Mouse (Mus musculus): ENCODE measurements around the gene Pfdn4.
A peak's percentile ranks its signal among the peaks of the same experiment; 100 is the strongest.
"Not testable (repeated sequence)": the region's sequence is repeated elsewhere in the genome, so short reads cannot be mapped to it uniquely, and the experiment has no call there.

The Pfdn4 gene

GRCm38 (mm10) chr2:170496154-170496930, at the start of gene Pfdn4:
Gene Pfdn4 (plus strand): TSS chr2:170496428.
- DNase-seq (ENCODE audit: low spot score), result no peak

GRCm38 (mm10) chr2:170446843-170447383, 49.3 kb upstream of the Pfdn4 start:
- DNase-seq (ENCODE audit: low spot score), result no peak

GRCm38 (mm10) chr2:170447651-170448050, 48.6 kb upstream of the Pfdn4 start:
- no peak for DNase-seq (ENCODE audit: low spot score)

GRCm38 (mm10) chr2:170450933-170451332, 45.3 kb upstream of the Pfdn4 start:
- DNase-seq (ENCODE audit: low spot score), result peak; percentile 44

GRCm38 (mm10) chr2:170453809-170454208, 42.4 kb upstream of the Pfdn4 start:
- DNase-seq (ENCODE audit: low spot score), result not testable (repeated sequence)

GRCm38 (mm10) chr2:170459183-170459582, 37.0 kb upstream of the Pfdn4 start:
- DNase-seq (ENCODE audit: low spot score), result no peak

GRCm38 (mm10) chr2:170459805-170460204, 36.4 kb upstream of the Pfdn4 start:
- no peak for DNase-seq (ENCODE audit: low spot score)

GRCm38 (mm10) chr2:170461652-170462051, 34.6 kb upstream of the Pfdn4 start:
- DNase-seq (ENCODE audit: low spot score), result no peak

- DNase-seq (ENCODE audit: low spot score), result no peak
These were observed 31.4 kb upstream of the Pfdn4 start for GRCm38 (mm10) chr2:170464817-170465216.

GRCm38 (mm10) chr2:170468009-170468408, 28.2 kb upstream of the Pfdn4 start:
- DNase-seq (ENCODE audit: low spot score), result peak; percentile 3

- DNase-seq (ENCODE audit: low spot score), result no peak
These were observed 26.5 kb upstream of the Pfdn4 start for GRCm38 (mm10) chr2:170469616-170470308.

- no peak for DNase-seq (ENCODE audit: low spot score)
These were observed 25.6 kb upstream of the Pfdn4 start for GRCm38 (mm10) chr2:170470591-170470990.

GRCm38 (mm10) chr2:170474125-170474524, 22.1 kb upstream of the Pfdn4 start:
- DNase-seq (ENCODE audit: low spot score), result no peak

- no peak for DNase-seq (ENCODE audit: low spot score)
These were observed 21.1 kb upstream of the Pfdn4 start for GRCm38 (mm10) chr2:170475164-170475563.

- peak; percentile 11 for DNase-seq (ENCODE audit: low spot score)
These were observed 20.0 kb upstream of the Pfdn4 start for GRCm38 (mm10) chr2:170476215-170476614.

- DNase-seq (ENCODE audit: low spot score), result no peak
These were observed 19.6 kb upstream of the Pfdn4 start for GRCm38 (mm10) chr2:170476643-170477042.

GRCm38 (mm10) chr2:170482019-170482540, 14.1 kb upstream of the Pfdn4 start:
- DNase-seq (ENCODE audit: low spot score), result no peak

GRCm38 (mm10) chr2:170483914-170484313, 12.3 kb upstream of the Pfdn4 start:
- DNase-seq (ENCODE audit: low spot score), result no peak

- no peak for DNase-seq (ENCODE audit: low spot score)
These were observed 9.0 kb upstream of the Pfdn4 start for GRCm38 (mm10) chr2:170487202-170487601.

GRCm38 (mm10) chr2:170487890-170488502, 8.2 kb upstream of the Pfdn4 start:
- DNase-seq (ENCODE audit: low spot score), result no peak

- no peak for DNase-seq (ENCODE audit: low spot score)
These were observed 1.2 kb upstream of the Pfdn4 start for GRCm38 (mm10) chr2:170494784-170495710.

Data from T-cell, adult 2 months (primary cell).